Mouse (Mus musculus) left cerebral cortex, postnatal 10 days (tissue): ENCODE measurements at regions not wholly inside any gene's neighbourhood (a gene's known extent, or its start where the extent isn't known, plus 50 kb on each side); places are given as distances from the start of the nearest gene placed in this dataset.

Experiments
- DNase-seq, 2 experiments: peaks; one replicate each; pipeline ENCODE4 v3.0.0; 2021 to 2022; ENCODE audit warnings: low spot score in 2 of 2, mixed read lengths in 1 of 2; ENCODE audit errors: extremely low spot score in 1 of 2
- intact Hi-C: fragments of 180-260 bp; cut with DNase I; formaldehyde crosslinking; loops from one replicate; pipeline ENCODE4 v1.15.1; 2025

- DNase-seq = peak in 1 of 2 experiments; percentile 12
- intact Hi-C loops = no loop called here
Measured at GRCm38 (mm10) chr16:39650616-39651015, 333.5 kb upstream of the Lsamp start.

GRCm38 (mm10) chr16:39667905-39668304 is 316.3 kb upstream of the Lsamp start:
- DNase-seq = no peak
- intact Hi-C loops = no loop called here

GRCm38 (mm10) chr16:39672096-39672985 is 311.8 kb upstream of the Lsamp start:
- intact Hi-C loops = no loop called here
- no peak for DNase-seq

- intact Hi-C loops = no loop called here
Measured at GRCm38 (mm10) chr16:39675775-39676174, 308.4 kb upstream of the Lsamp start.

GRCm38 (mm10) chr16:39678285-39678684 is 305.9 kb upstream of the Lsamp start:
- intact Hi-C loops = no loop called here
- DNase-seq = no peak

More at GRCm38 (mm10) chr16:39675775-39676174, 308.4 kb upstream of the Lsamp start:
- peak in 1 of 2 experiments; percentile 25 for DNase-seq

GRCm38 (mm10) chr16:39693061-39693460 is 291.1 kb upstream of the Lsamp start:
- peak; percentile 13 to 18 for DNase-seq
- intact Hi-C loops = no loop called here

- no peak for DNase-seq
- intact Hi-C loops = no loop called here
Measured at GRCm38 (mm10) chr16:39695855-39696254, 288.3 kb upstream of the Lsamp start.

GRCm38 (mm10) chr16:39699201-39699600 is 285.0 kb upstream of the Lsamp start:
- intact Hi-C loops = no loop called here
- DNase-seq = no peak

- no peak for DNase-seq
- intact Hi-C loops = no loop called here
Measured at GRCm38 (mm10) chr16:39706131-39706530, 278.0 kb upstream of the Lsamp start.

GRCm38 (mm10) chr16:39709387-39710039 is 274.6 kb upstream of the Lsamp start:
- DNase-seq = no peak
- intact Hi-C loops = no loop called here

- no peak for DNase-seq
- intact Hi-C loops = no loop called here
Measured at GRCm38 (mm10) chr16:39727586-39727985, 256.6 kb upstream of the Lsamp start.

GRCm38 (mm10) chr16:39746041-39746736 is 238.0 kb upstream of the Lsamp start:
- intact Hi-C loops = no loop called here
- no peak for DNase-seq

- DNase-seq = peak in 1 of 2 experiments; percentile 13
- intact Hi-C loops = no loop called here
Measured at GRCm38 (mm10) chr16:39751748-39752147, 232.4 kb upstream of the Lsamp start.

- intact Hi-C loops = no loop called here
Measured at GRCm38 (mm10) chr16:39801063-39801462, 183.1 kb upstream of the Lsamp start.

GRCm38 (mm10) chr16:39820131-39820530 is 164.0 kb upstream of the Lsamp start:
- intact Hi-C loops = no loop called here
- DNase-seq = no peak

More at GRCm38 (mm10) chr16:39801063-39801462, 183.1 kb upstream of the Lsamp start:
- DNase-seq = no peak

- intact Hi-C loops = no loop called here
Measured at GRCm38 (mm10) chr16:39834241-39834640, 149.9 kb upstream of the Lsamp start.

GRCm38 (mm10) chr16:39881525-39881924 is 102.6 kb upstream of the Lsamp start:
- intact Hi-C loops = no loop called here
- no peak for DNase-seq

More at GRCm38 (mm10) chr16:39834241-39834640, 149.9 kb upstream of the Lsamp start:
- no peak for DNase-seq

GRCm38 (mm10) chr16:39887944-39888343 is 96.2 kb upstream of the Lsamp start:
- DNase-seq = no peak
- intact Hi-C loops = no loop called here
